Mouse (Mus musculus) cerebellum, adult 11-12 months (tissue): ENCODE results near the gene Ndufaf2.
A peak's percentile ranks its signal among the peaks of the same experiment; 100 is the strongest.

Experiments used
- DNase-seq: peaks from one replicate; pipeline ENCODE4 v3.0.0; 2022

The Ndufaf2 gene

DNA sequence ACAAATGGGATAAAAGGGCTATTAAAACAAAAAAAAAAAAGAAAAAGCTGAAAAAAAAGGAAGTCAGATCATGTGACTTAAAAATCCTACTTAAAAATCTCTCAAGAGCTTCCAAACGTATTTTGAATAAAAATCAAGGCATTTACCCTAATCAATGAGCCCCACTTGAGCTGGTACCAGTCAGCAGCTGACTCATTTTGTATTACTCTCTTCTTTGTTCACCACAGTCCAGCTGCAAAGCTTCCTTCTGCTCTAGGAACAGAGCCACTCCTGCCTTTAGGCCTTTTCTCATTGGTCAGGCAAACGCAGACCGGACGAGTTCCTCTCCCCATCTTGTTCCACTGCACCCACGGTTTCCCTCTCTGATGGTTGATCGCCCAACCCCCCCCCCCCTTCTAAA is 22.8 kb downstream of the Ndufaf2 start:
- DNase-seq: no peak

DNA sequence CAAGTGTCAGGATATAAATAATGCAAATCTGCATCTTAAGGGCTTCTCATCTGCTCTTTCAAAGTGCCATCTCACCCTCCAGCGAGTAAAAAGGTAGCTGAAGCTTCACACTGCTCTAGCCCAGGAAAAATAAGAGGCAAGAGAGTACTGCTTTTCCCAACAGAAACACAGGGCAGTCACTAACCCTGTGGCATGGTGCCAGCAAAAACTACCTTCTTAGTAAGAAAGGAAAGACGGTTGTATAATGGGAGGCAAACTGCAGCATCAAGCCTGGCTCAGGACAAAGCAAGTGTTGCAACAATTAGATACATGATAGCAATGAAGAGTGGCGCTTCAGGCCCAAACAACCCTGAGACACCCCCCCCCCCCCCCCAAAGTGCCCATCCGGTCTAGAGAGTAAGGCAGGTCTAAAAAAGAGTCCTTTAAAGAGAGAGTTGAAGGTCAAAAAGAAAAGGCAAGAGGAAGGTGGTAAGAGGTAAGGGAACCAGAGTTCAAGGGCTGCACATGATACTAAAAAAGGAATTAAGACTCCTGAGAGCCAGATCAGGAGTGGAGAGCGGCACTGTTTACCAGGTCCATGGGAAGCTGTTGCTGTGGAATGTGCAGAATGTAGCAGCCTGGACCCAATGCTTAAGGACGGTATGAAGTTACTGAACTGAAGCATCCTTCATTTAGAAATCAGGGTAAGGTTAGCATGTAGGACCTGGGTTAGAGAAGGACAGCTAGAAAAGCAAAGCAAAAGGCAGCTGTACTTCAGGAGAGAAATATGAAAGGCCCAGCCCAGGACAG is 26.2 kb downstream of the Ndufaf2 start:
- no peak for DNase-seq

DNA sequence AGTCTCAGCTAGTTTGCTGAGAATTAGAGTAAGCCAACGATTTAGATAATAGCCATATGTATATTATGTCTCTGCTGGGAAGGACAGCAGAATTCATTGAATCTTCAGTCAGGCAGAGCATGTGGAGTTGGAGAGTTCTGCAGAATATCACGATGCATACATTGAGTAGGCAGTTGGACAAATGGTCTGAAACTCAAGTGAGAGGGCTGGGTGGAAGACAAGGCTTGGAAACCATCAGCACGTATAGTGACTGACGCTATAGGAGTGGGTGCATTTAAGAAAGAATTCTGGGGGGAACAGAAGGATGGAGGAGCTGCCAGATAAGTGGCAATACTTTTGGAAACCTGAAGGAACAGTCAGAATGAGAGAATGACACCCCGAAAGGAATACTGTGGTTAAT is 27.7 kb downstream of the Ndufaf2 start:
- no peak for DNase-seq

- no peak for DNase-seq
Observed at GRCm38 (mm10) chr13:108129070-108129469, 29.4 kb downstream of the Ndufaf2 start.

DNA sequence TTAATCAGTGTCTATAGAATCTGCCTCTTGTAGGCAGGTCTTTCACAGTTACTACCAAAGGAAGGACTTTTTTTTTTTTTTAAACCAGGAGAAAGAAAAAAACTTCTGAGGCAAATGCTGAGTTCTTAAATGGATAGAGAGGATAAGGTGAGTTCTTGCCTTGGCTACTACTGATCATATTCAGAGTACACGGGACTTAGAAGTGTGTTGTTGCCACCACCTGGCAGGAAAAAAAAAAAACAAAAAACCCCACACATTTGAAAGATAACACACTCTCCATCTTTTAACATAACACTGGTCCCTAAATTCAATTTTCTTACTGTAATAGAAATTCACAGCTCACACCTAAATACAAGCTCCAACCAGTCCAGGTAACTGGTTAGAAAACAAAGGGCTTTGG is 30.5 kb downstream of the Ndufaf2 start:
- DNase-seq: no peak

DNA sequence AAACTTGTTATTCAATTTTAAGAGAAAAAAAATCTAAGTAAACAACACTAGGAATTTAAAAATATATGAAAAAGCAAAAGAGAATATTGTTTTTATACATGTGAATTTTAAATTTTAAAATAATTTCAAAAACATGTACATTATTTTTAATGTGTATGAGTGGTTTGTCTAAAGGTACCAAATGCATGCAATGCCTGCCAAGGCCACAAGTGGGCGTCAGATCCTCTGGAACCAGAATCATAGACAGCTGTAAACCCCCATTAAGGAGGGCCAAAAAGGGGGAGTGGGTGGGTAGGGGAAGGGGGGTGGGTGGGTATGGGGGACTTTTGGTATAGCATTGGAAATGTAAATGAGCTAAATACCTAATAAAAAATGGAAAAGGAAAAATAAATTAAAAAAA is 31.3 kb downstream of the Ndufaf2 start:
- DNase-seq: no peak

GRCm38 (mm10) chr13:108126246-108126645 is 32.2 kb downstream of the Ndufaf2 start:
- no peak for DNase-seq

DNA sequence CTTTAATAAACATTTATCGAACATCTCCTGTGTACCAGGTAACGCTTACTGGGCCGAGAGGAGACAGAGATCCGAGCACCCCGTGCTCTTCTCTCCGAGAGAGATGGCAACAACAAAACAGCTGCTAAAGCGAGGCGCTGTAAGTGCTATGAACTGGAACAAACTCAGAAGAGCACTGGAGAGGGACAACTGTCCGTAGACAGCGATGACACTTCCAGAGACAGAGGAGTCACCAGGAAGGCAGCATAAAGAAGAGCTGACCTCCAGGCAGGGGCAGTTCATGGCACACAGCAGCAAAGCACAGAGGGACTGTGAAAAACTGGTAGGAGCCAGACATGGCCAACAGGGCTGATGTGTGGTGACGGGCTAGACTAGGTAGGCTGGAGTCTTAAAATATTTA is 34.3 kb downstream of the Ndufaf2 start:
- no peak for DNase-seq

GRCm38 (mm10) chr13:108123109-108123723 is 35.2 kb downstream of the Ndufaf2 start:
- DNase-seq: no peak

GRCm38 (mm10) chr13:108119411-108120310 is 38.8 kb downstream of the Ndufaf2 start:
- no peak for DNase-seq

- DNase-seq: peak; percentile 14
Observed at GRCm38 (mm10) chr13:108118188-108118587, 40.2 kb downstream of the Ndufaf2 start.

GRCm38 (mm10) chr13:108117654-108118053 is 40.8 kb downstream of the Ndufaf2 start:
- DNase-seq: no peak

DNA sequence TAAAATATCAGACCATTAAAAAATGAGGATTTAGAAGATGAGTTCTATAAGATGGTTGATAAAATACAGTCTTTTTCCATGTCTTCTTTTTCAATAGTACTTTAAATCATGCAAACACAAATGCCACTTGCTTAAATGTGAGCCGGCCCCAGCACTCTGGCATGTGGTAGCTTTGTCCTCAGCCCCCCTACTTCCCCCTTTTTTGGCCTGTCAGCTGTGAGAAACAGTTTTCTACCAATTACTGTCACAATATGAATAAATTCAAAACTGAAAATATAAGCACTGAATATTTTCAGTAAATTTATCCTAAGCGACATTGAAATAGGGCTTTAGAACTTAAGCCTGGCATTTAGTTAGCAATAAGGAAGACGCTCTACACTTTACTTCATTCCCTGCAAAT is 44.2 kb downstream of the Ndufaf2 start:
- no peak for DNase-seq

DNA sequence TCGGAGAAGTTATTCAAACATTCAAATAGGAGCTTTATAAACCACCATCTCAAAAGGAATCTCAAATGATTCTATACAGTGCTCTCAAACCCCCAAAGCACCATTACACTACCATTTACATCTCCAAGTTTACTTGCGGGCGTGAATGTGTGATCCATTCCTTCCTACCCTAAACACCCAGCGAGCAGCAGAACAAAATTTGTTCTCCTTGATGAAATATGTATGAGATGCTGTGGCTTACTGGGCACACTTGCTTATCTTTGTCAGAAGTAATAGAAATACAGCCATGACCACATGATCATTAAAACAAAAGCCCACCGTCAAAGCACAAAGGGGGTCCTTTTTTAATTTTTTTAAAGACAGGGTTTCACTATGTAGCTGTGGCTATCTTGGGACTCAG is 44.9 kb downstream of the Ndufaf2 start:
- DNase-seq: no peak

DNA sequence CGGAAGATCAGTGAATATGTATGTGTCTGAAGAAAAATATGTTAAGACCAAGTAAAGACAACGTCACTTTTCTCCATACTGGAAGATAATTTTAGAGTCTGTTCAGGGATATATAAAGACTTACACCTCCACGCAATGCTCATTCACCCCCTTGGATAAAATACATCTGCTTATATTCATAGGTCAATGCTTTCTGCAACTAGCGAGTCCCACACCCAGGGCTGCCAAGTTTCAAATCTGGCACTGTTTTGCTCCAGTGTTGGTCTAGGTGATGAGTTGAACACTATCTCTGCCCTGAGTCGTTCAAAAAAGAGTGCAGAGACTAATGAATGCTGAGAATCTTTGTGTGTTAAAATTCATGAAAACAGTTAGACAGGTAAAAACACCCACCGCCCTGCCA is 47.5 kb downstream of the Ndufaf2 start:
- DNase-seq: no peak

GRCm38 (mm10) chr13:108100700-108101099 is 57.7 kb downstream of the Ndufaf2 start:
- DNase-seq: no peak

DNA sequence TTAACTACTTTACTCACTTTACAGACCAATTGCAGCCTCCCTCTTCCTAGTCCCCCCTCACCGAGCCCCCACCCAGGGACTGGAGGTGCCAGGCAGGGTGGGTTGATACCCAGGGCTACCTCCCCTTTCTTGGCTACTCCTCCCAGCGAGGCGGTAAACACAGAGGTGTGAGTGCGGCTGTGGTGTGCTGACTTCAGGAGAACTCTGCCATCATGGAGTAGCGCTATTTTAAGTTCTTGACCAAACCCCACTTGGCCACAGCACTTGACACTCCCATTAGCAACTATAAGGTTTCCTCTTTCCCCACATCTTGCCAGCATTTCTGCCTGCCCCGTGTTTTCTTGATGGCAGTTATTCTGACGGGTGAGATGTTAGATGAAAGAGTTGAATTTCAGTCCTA is 62.0 kb downstream of the Ndufaf2 start:
- DNase-seq: peak; percentile 14

DNA sequence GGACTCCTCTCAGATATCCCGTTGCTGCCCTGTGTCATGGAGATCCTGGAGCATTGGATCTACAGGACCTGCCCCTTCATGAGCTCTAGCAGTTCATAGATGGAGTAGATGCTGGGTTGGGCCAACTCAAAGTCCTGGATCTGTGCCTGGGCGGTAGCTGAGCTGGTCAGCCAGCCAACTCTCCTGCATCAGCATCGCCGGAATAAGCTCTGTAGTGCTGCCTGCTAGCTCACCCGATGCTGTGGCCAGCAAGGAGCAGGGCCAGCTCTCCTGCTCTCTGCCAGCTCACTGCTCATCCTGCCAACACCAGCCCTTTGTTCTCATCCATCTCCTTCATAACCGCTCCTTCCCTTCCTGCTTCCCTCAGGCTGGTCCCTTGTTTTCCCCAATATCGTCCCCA is 62.8 kb downstream of the Ndufaf2 start:
- peak; percentile 93 for DNase-seq

DNA sequence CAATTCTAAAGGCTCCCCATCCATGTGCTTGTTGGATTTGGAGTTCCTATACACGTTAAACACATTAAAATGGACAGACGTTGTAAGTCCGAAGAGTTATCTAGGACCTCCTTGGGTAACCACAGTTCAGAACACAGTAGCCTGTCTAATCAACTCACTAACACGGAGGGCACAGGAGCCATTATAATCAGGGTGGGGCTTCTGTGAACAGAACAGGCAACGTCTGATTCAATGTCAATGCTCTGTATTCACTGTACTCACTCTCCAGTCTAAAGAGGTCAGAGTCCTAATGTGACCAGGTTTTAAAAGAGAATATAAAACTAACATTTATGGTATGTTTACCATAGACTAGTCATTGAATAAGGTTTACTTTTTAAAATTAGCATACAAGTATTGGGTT is 63.7 kb downstream of the Ndufaf2 start:
- DNase-seq: no peak

DNA sequence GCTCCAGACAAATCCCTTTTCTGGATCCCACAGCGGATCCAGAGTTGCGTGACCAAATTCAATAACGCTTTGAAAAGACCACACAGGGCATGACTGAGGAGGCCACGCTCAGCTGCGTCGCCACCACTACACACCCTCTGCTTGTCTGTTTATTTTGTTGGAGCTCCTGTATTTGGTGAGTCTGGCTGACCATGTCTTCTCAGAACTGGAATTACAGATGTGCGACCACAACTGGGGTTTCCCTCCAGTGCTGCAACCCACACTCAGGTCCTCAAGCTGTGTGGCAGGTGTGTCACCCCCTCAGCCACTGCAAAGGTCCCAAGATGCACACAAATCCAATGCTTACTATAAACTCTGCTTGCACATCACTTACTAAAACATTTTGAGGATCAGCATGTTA is 66.1 kb downstream of the Ndufaf2 start:
- no peak for DNase-seq

DNA sequence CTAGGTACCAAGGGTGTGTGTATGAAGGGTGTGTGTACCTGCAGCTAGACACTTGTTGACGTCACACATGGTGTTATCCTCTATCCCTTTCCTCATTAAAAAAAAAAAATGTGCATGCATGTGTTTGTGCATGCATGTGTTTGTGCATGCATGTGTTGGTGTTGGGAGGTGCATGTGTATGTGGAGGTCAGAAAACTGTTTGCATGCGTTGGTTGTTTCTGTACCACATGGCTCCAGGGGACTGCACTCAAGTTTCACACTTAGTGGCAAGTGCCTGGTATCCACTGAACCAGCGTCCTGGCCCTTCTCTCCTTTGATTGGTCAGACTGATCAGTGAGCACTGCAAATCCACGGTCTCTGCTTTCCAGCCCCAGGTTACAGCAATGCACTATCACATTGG is 71.7 kb downstream of the Ndufaf2 start:
- DNase-seq: no peak

DNA sequence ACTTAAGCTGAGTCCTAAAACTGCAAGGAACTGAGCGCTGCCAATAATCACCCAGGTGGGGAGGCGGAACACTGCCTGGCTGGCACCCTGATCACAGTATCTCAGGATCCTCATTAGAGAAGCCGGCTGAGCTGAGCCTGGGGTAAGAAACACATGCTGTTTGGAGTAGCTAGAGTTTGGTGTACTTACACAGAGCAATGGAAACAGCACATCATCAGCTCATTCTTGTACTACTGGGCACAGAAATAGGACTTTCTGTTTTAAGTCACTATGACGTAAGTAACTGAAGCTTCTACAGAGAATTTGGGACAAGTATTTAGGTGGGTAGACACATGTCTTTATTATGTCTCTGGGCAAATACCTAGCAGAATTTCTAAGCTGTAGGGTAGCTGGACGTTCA is 72.4 kb downstream of the Ndufaf2 start:
- no peak for DNase-seq

DNA sequence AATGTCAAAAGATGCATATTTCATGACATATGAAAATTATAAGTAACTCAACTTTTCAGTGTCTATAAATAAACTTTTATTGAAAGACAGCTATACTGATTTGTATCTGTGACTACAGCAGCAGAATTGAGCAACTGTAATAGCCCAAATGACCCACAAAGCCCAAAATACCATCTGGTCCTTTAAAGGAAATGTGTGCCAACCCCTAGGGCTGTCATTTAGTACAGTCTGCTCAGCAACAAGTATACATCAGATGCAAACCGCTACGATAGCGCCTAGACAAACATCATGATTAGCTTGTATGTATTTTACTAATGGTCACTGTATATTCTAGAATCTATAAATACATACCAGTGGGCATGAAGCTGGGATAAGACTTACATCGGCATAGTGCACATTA is 74.3 kb downstream of the Ndufaf2 start:
- peak; percentile 23 for DNase-seq

DNA sequence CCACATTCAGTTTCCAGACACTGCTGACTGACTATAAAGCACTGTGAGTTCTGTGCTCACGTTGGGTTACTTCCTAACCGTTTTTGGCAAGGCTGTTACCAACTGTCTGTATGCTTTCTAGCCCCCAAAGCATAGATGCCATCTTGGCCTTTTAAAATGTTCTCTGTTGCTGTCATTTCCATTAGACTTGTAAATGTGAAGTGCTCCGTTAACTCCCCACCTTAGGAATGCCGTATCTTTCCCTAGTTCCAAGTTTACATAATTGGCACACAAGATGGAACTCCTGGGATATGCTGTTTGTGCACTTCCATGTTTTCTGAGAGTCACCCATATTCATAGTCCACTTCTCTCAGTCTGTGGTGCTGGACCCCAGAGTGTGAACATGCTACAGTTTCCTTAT is 80.5 kb downstream of the Ndufaf2 start:
- DNase-seq: no peak
